ENCODE assay signal across 7 mouse cellular contexts in genomic region chrX:103026256-103027028, GRCm38 (mm10).
DNase-seq lines count a peak whose midpoint lies in the region; ATAC-seq and TF ChIP-seq lines count a peak whose summit lies in the region.

No protein-coding gene starts in this region.

- no peaks in the 10 kb centered on the region for H3K27me3 ChIP-seq in heart, postnatal 0 days (ENCODE audit: control insufficient read depth, insufficient read depth, low read length)
- H3K27me3 ChIP-seq in limb, embryonic 11.5 days (ENCODE audit: control insufficient read depth, insufficient read depth, low read length): no peaks in the 10 kb centered on the region
- H3K27me3 ChIP-seq in midbrain, embryonic 11.5 days (ENCODE audit: control insufficient read depth, insufficient read depth, low read length): peaks cover 5% of the 10 kb centered on the region

- DNase-seq in R1 (ENCODE audit: low read depth, low spot score): peak; percentile 51
- peak; percentile 84 for DNase-seq in embryo, embryonic 10 days (ENCODE audit: low spot score)
- peak; percentile 11 for DNase-seq in heart, postnatal 0 days (ENCODE audit: low spot score)
- DNase-seq in limb, embryonic 11.5 days (ENCODE audit: low spot score): peak; percentile 79
- DNase-seq in midbrain, embryonic 11.5 days (ENCODE audit: low spot score, missing footprints): peak; percentile 95
- DNase-seq in thymus, postnatal 36 days: no peak
- no peak for DNase-seq in right cerebral cortex, postnatal 25 days

- H3K36me3 ChIP-seq in heart, postnatal 0 days (replicated peaks; ENCODE audit: control insufficient read depth, insufficient read depth, low read length): no peaks in the 10 kb centered on the region
- no peaks in the 10 kb centered on the region for H3K36me3 ChIP-seq in limb, embryonic 11.5 days (ENCODE audit: control insufficient read depth, insufficient read depth, low read length)
- no peaks in the 10 kb centered on the region for H3K36me3 ChIP-seq in midbrain, embryonic 11.5 days (ENCODE audit: control insufficient read depth, insufficient read depth, low read length)

- no peaks in the 10 kb centered on the region for H3K4me1 ChIP-seq in heart, postnatal 0 days (ENCODE audit: control insufficient read depth, insufficient read depth)
- H3K4me1 ChIP-seq in limb, embryonic 11.5 days (ENCODE audit: control insufficient read depth, insufficient read depth, low read length): no peaks in the 10 kb centered on the region
- H3K4me1 ChIP-seq in midbrain, embryonic 11.5 days (ENCODE audit: control insufficient read depth, insufficient read depth, low read length): no peaks in the 10 kb centered on the region

- no peak for TF ChIP-seq CTCF in heart, postnatal 0 days (IDR thresholded peaks at IDR 0.05; ENCODE audit: low read depth)

- ATAC-seq in heart, postnatal 0 days (ENCODE audit: insufficient read depth, low read depth): no peak
- peak; percentile 84 for ATAC-seq in limb, embryonic 11.5 days (ENCODE audit: insufficient number of reproducible peaks, low FRiP score, low TSS enrichment, low read depth)
- peak; percentile 90 for ATAC-seq in midbrain, embryonic 11.5 days (ENCODE audit: low FRiP score)

- no peak overlapping the region; the same call in 1 of the 2 replicates for H3K27ac ChIP-seq in heart, postnatal 0 days (ENCODE audit: low read depth)
- peak overlapping the region; percentile 72 for H3K27ac ChIP-seq in limb, embryonic 11.5 days (replicated peaks; ENCODE audit: low read depth, low read length)
- H3K27ac ChIP-seq in midbrain, embryonic 11.5 days (ENCODE audit: low read depth, low read length): no peak overlapping the region; the same call in 1 of the 2 replicates

- no peak overlapping the region for H3K9ac ChIP-seq in heart, postnatal 0 days (replicated peaks; ENCODE audit: low read depth, low read length)
- peak overlapping the region; percentile 58 for H3K9ac ChIP-seq in limb, embryonic 11.5 days (ENCODE audit: low read length)
- peak overlapping the region; percentile 38; the same call in 1 of the 2 replicates for H3K9ac ChIP-seq in midbrain, embryonic 11.5 days (ENCODE audit: low read length)

- H3K9me3 ChIP-seq in heart, postnatal 0 days (replicated peaks; ENCODE audit: control insufficient read depth, low read length): no peaks in the 10 kb centered on the region
- H3K9me3 ChIP-seq in limb, embryonic 11.5 days (ENCODE audit: control insufficient read depth, low read length): no peaks in the 10 kb centered on the region
- H3K9me3 ChIP-seq in midbrain, embryonic 11.5 days (ENCODE audit: control insufficient read depth, low read length): no peaks in the 10 kb centered on the region

- TF ChIP-seq EP300 in heart, postnatal 0 days (IDR thresholded peaks at IDR 0.05; ENCODE audit: low read depth): no peak

- H3K4me3 ChIP-seq in heart, postnatal 0 days (ENCODE audit: low read depth, low read length): peak overlapping the region; percentile 38
- H3K4me3 ChIP-seq in limb, embryonic 11.5 days (ENCODE audit: low read depth, low read length): peak overlapping the region; percentile 41
- H3K4me3 ChIP-seq in midbrain, embryonic 11.5 days (ENCODE audit: low read depth, low read length): peak overlapping the region; percentile 33

- peak overlapping the region; percentile 63 for H3K4me2 ChIP-seq in heart, postnatal 0 days (ENCODE audit: low read depth, low read length)
- peak overlapping the region; percentile 25; the same call in 1 of the 2 replicates for H3K4me2 ChIP-seq in limb, embryonic 11.5 days (ENCODE audit: low read depth, severe bottlenecking)
- peak overlapping the region; percentile 41 for H3K4me2 ChIP-seq in midbrain, embryonic 11.5 days

- 14% methylated on average over 22 of the region's 22 CpGs for WGBS in heart, postnatal 0 days
- WGBS in limb, embryonic 11.5 days: 12% methylated on average over 20 of the region's 22 CpGs
- WGBS in midbrain, embryonic 11.5 days: 14% methylated on average over 19 of the region's 22 CpGs

Comparison
In these comparisons a context has a peak if more than half of its experiments do, and no peak if none do; other contexts are left out.
1. DNase-seq: peak in R1 (single experiment), embryo, embryonic 10 days (single experiment), heart, postnatal 0 days (single experiment), limb, embryonic 11.5 days (single experiment) and midbrain, embryonic 11.5 days (single experiment); none in thymus, postnatal 36 days (0 of 2) and right cerebral cortex, postnatal 25 days (single experiment).
2. Peak in every context shown above with its lines, with median percentiles within 50 percentile points of each other: H3K4me2 ChIP-seq and H3K4me3 ChIP-seq.